Mouse (Mus musculus) thymus, adult 2 months (tissue): Measurements from ENCODE around the gene Rnf227.

Experiments
- CTCF ChIP-seq: fragments of 200-500 bp; IDR thresholded peaks from 2 replicates; pipeline ENCODE4 v1.5.1; 2012; ENCODE audit warnings: mild to moderate bottlenecking, control low read depth, low read length, moderate library complexity, borderline replicate concordance; ENCODE audit not compliant: control insufficient read depth, poor library complexity, insufficient read depth; ENCODE audit errors: extremely low read depth
- POLR2A ChIP-seq: fragments of 200-500 bp; IDR thresholded peaks from 2 replicates; pipeline ENCODE4 v1.6.1; 2012; ENCODE audit warnings: mild to moderate bottlenecking, low read length, control low read depth, moderate library complexity; ENCODE audit not compliant: control insufficient read depth, poor library complexity, insufficient read depth; ENCODE audit errors: extremely low read depth

GRCm38 (mm10) chr11:69327157-69327442 is 13.2 kb upstream of the Rnf227 start:
- no peak for TF ChIP-seq POLR2A
- no peak for TF ChIP-seq CTCF
